Mouse (Mus musculus) stomach, adult 2 months (tissue): ENCODE results near the gene Tekt2. TPM values are rescaled to one million over a fixed set of nuclear protein-coding genes. Genes with fewer than 3 reads are reported as not detected.

Experiments
- polyA plus RNA-seq: library from polyadenylated mRNA; depleted of rRNA; stranded (reverse); fragments of >200 nt; gene quantifications from 2 replicates; pipeline ENCODE4 v1.2.3, GENCODE M21; 2012; rRNA removed

Tekt2 gene
- 0.98 and 1.5 TPM in 2 replicates for polyA plus RNA-seq

DNA sequence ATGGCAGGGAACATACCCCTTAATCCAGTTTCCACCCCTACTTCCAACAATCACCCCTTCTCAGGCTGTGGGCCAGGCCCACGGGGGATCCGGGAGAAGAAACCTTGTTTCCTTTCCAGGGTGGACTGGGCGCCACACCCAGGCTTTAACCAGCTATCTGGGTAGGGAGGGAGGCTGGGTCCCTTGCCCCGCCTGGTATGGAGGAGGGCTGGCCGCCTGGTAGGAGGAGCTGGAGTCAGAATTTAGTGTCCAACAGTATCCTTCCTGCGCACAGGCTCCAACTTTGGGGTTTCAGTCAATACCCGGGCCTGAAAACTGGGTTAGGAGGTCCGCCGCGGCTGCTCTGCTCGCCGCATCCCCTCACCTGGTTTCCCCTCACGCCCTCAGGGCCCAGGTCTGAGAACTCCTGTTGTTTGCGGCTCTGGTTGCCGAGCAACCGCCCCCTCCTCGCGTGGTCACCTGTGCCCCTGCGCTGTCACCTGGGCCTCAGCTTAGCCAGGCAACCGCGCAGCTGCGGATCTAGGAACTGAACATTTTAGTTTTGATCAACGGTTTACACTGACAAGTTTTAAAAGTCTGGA is at the start of gene Tekt2:
TSS of gene Tekt2 (minus strand) at position 408 of the 581 bp plus-strand sequence.

DNA sequence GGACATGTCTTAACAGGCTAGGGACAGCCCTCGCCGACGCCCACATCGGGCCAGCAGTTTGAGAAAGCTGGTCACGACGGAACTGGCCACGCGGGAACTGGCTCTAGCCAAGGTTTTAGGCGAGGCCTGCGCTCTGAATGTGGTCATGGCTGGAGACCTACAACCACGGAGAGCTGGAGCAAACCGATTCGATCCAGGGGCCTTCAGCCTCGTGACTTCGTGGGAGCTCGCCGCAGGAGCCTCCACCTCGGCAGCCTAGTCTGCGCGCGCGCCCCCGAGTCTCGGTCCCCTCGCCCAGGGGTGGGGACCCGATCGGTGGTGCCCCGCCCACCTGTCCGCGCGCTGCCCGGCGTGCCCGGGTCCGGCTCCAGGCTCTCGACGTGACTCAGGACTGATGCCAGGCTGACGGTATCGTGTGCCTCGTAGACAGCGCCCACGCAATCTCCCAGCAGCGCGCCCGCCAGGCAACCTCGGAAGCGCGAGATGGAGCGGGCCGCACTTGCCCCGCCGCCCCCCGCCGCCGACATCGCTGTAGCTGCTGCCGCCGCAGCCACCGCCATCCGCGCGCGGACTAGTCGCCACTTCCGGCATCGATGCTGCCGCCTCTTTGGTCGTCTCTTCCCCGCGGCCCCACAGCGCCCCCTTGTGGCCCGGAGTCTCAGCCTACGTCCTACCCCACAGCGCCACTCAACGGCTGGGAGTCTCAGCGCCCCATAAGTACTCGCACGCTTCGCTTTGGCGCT is 4.2 kb downstream of the Tekt2 start, which contains the start of gene Adprhl2:
TSS of gene Adprhl2 (minus strand) at position 593 of the 743 bp plus-strand sequence.

GRCm38 (mm10) chr4:126286492-126286891 is 39.0 kb downstream of the Tekt2 start, which contains the start of gene Col8a2:
TSS of gene Col8a2 (plus strand) at chr4:126286793.

Other genes with a start within 250 kb of the Tekt2 start
- gene Lsm10, start 229.1 kb downstream of the Tekt2 start, polyA plus RNA-seq, result 12.5 and 15.2 TPM in 2 replicates
- gene Stk40, start 221.7 kb downstream of the Tekt2 start, polyA plus RNA-seq, result 15.4 and 21.0 TPM in 2 replicates
- gene Eva1b, start 177.9 kb downstream of the Tekt2 start, polyA plus RNA-seq, result 33.1 and 68.5 TPM in 2 replicates
- gene Sh3d21, start 162.2 kb downstream of the Tekt2 start, polyA plus RNA-seq, result 2.1 and 4.1 TPM in 2 replicates
- 9.9 and 15.7 TPM in 2 replicates for gene Thrap3, start 122.9 kb downstream of the Tekt2 start, polyA plus RNA-seq
- gene Map7d1, start 69.3 kb downstream of the Tekt2 start, polyA plus RNA-seq, result 37.2 and 66.6 TPM in 2 replicates
- gene Trappc3, start 63.4 kb downstream of the Tekt2 start, polyA plus RNA-seq, result 7.2 and 9.1 TPM in 2 replicates
- gene Col8a2, start 38.9 kb downstream of the Tekt2 start, polyA plus RNA-seq, result 1.4 and 2.1 TPM in 2 replicates
- gene Adprhl2, start 4.0 kb downstream of the Tekt2 start, polyA plus RNA-seq, result 19.3 and 23.9 TPM in 2 replicates
- gene Ago3, start 103.9 kb upstream of the Tekt2 start, polyA plus RNA-seq, result 6.6 and 6.7 TPM in 2 replicates
- 3.8 and 6.2 TPM in 2 replicates for gene Ago1, start 142.9 kb upstream of the Tekt2 start, polyA plus RNA-seq
- 0.54 and 0.59 TPM in 2 replicates for gene Ago4, start 207.8 kb upstream of the Tekt2 start, polyA plus RNA-seq
- 0.04 and 0.18 TPM in 2 replicates for gene Clspn, start 231.2 kb upstream of the Tekt2 start, polyA plus RNA-seq